Mouse (Mus musculus) right cerebral cortex, postnatal 36 days (tissue): ENCODE data around the gene Gm13102.
"Not testable (repeated sequence)": the region's sequence is repeated elsewhere in the genome, so short reads cannot be mapped to it uniquely, and the experiment has no call there.

Experiments used
- DNase-seq, 2 experiments: peaks; one replicate each; pipeline ENCODE4 v3.0.0; 2022; ENCODE audit warnings: low spot score in 2 of 2, mixed read lengths in 1 of 2

Gm13102 gene

GRCm38 (mm10) chr4:144106174-144106573 lies at the start of gene Gm13102:
Gene Gm13102, plus strand, starts transcription at chr4:144106474.
- not testable (repeated sequence) for DNase-seq

- DNase-seq = not testable (repeated sequence)
Observed at GRCm38 (mm10) chr4:144058826-144059225, 47.4 kb upstream of the Gm13102 start, which contains the start of gene Pramel4. Gene Pramel4, plus strand, starts transcription at chr4:144059126.
